Mouse (Mus musculus) hindbrain, embryonic 14.5 days (tissue): ENCODE measurements at regions not wholly inside any gene's neighbourhood (a gene's known extent, or its start where the extent isn't known, plus 50 kb on each side); places are given as distances from the start of the nearest gene placed in this dataset.

Source experiments
- ATAC-seq: fragments of 200-750 bp; cut with Nextera tagmentation; 2 replicates; pipeline ENCODE4 v1.8.0; 2017; ENCODE audit warnings: moderate number of reproducible peaks, mild to moderate bottlenecking, moderate TSS enrichment, moderate library complexity; ENCODE audit not compliant: low FRiP score
- DNase-seq: peaks from one replicate; pipeline ENCODE4 v3.0.0-alpha.2; 2015; ENCODE audit warnings: low spot score
- H3K27ac ChIP-seq: fragments of 300-500 bp; sonication (generic); 2 replicates; pipeline ENCODE4 v1.5.1; 2014; ENCODE audit warnings: mild to moderate bottlenecking, moderate library complexity
- H3K27me3 ChIP-seq: fragments of 300-500 bp; sonication (generic); 2 replicates; pipeline ENCODE4 v1.6.1; 2014; ENCODE audit warnings: mild to moderate bottlenecking, low read length, mixed read lengths; ENCODE audit not compliant: control insufficient read depth, insufficient read depth
- H3K36me3 ChIP-seq: fragments of 300-500 bp; sonication (generic); replicated peaks from 2 replicates; pipeline ENCODE4 v1.6.1; 2014; ENCODE audit not compliant: control insufficient read depth, insufficient read depth
- H3K4me1 ChIP-seq: fragments of 300-500 bp; sonication (generic); replicated peaks from 2 replicates; pipeline ENCODE4 v1.6.1; 2014; ENCODE audit warnings: antibody characterized with exemption, low read length, mixed read lengths; ENCODE audit not compliant: control insufficient read depth, insufficient read depth
- H3K4me2 ChIP-seq: fragments of 300-500 bp; sonication (generic); replicated peaks from 2 replicates; pipeline ENCODE4 v1.6.1; 2014; ENCODE audit warnings: mild to moderate bottlenecking, moderate library complexity
- H3K4me3 ChIP-seq: fragments of 300-500 bp; sonication (generic); replicated peaks from 2 replicates; pipeline ENCODE4 v1.5.1; 2014; ENCODE audit warnings: mild to moderate bottlenecking, low read length
- H3K9ac ChIP-seq: fragments of 300-500 bp; sonication (generic); 2 replicates; pipeline ENCODE4 v1.6.1; 2014
- H3K9me3 ChIP-seq: fragments of 300-500 bp; sonication (generic); 2 replicates; pipeline ENCODE4 v1.6.1; 2016; ENCODE audit warnings: low read length; ENCODE audit not compliant: control insufficient read depth
- WGBS: fragments of 180-500 bp; shearing (Covaris S2); extraction: QIAGEN DNeasy Blood & Tissue Kit; methylation state at CpG from one replicate; pipeline ENCODE4 v1.1.7; 2014; 5-methylcytosine and 5-hydroxymethylcytosine counted together

DNA sequence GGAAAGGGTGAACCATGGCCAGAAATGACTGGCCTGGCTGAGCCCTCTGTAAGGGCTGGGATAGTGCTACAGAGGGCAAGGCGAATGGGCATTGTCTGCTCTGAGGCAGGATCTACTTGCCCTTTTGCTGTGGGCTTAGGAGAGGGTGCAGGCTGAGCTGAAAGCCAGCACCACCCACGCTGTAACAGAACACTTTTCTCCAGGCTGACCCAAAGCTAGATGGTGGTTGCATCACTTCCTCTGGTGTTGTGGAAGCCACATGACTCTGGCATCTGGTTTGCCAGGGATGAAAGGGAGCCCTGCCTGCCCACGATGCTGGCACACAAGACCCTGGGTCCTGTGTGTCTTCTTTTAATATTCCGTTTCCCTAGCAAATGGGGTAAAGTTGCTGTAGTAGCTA is 198.0 kb upstream of the Klf4 start:
- WGBS, result 87% methylated on average over 4 of the region's 4 CpGs
- no peak for ATAC-seq

GRCm38 (mm10) chr4:55727178-55727577 is 194.9 kb upstream of the Klf4 start:
- WGBS, result 86% methylated on average over 2 of the region's 2 CpGs
- ATAC-seq (no peak), DNase-seq (no peak)
- no peaks in the 10 kb centered on the region for H3K27me3 ChIP-seq
- H3K4me3 ChIP-seq, result no peak overlapping the region
- H3K9ac ChIP-seq, result no peak overlapping the region
- H3K27ac ChIP-seq, result no peak overlapping the region
- H3K4me2 ChIP-seq, result no peak overlapping the region
- no peaks in the 10 kb centered on the region for H3K9me3 ChIP-seq
- no peaks in the 10 kb centered on the region for H3K36me3 ChIP-seq
- H3K4me1 ChIP-seq, result peaks cover under 1% of the 10 kb centered on the region; the same call in 1 of the 2 replicates

More for the DNA sequence above, 198.0 kb upstream of the Klf4 start:
- no peaks in the 10 kb centered on the region; the same call in 1 of the 2 replicates for H3K4me1 ChIP-seq
- no peak overlapping the region for H3K27ac ChIP-seq
- no peak for DNase-seq
- H3K9ac ChIP-seq, result no peak overlapping the region
- no peaks in the 10 kb centered on the region for H3K36me3 ChIP-seq
- H3K9me3 ChIP-seq, result no peaks in the 10 kb centered on the region
- no peak overlapping the region for H3K4me3 ChIP-seq
- H3K27me3 ChIP-seq, result no peaks in the 10 kb centered on the region
- no peak overlapping the region for H3K4me2 ChIP-seq

DNA sequence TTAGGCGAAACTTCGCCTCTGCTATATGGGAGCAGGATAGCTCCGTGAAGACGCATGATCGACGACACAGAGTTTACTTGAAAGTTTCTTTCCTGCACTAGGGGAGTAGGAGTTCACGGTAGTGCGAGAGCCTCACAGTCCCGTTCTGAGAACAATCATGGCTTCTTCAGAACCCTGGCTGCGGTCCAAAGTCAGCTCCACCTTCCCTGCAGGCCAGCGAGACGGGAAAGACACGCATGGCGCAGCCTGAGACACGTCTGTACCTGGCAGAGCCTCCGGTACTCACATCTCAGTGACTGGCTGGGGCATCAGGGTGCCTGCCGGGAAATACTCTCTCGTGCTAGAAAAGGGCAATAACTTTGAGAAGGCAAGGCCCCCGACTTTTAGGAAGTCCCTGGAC is 193.8 kb upstream of the Klf4 start:
- Histone ChIP-seq H3K4me3 (no peak overlapping the region), H3K4me1 (peaks cover 3% of the 10 kb centered on the region; the same call in 1 of the 2 replicates), H3K9me3 (no peaks in the 10 kb centered on the region), H3K27ac (no peak overlapping the region), H3K9ac (no peak overlapping the region), H3K4me2 (no peak overlapping the region), H3K27me3 (no peaks in the 10 kb centered on the region), H3K36me3 (no peaks in the 10 kb centered on the region)
- 81% methylated on average over 19 of the region's 19 CpGs for WGBS
- DNase-seq (no peak), ATAC-seq (no peak)

GRCm38 (mm10) chr4:55724286-55724685 is 192.0 kb upstream of the Klf4 start:
- no peak overlapping the region for H3K4me3 ChIP-seq
- peaks cover 3% of the 10 kb centered on the region; the same call in 1 of the 2 replicates for H3K4me1 ChIP-seq
- DNase-seq, result no peak
- no peak overlapping the region for H3K4me2 ChIP-seq
- no peak overlapping the region for H3K27ac ChIP-seq
- H3K9ac ChIP-seq, result no peak overlapping the region
- ATAC-seq, result no peak
- WGBS, result 86% methylated on average over 1 of the region's 1 CpGs
- H3K36me3 ChIP-seq, result no peaks in the 10 kb centered on the region
- no peaks in the 10 kb centered on the region for H3K27me3 ChIP-seq
- H3K9me3 ChIP-seq, result no peaks in the 10 kb centered on the region

GRCm38 (mm10) chr4:55723124-55723523 is 190.9 kb upstream of the Klf4 start:
- 44% methylated on average over 1 of the region's 1 CpGs for WGBS
- no peak overlapping the region for H3K27ac ChIP-seq
- H3K4me1 ChIP-seq, result peaks cover 3% of the 10 kb centered on the region; the same call in 1 of the 2 replicates
- DNase-seq, result peak; percentile 61
- peak; percentile 74; the same call in 1 of the 2 replicates for ATAC-seq
- H3K36me3 ChIP-seq, result no peaks in the 10 kb centered on the region
- no peaks in the 10 kb centered on the region for H3K27me3 ChIP-seq
- no peak overlapping the region for H3K9ac ChIP-seq
- no peaks in the 10 kb centered on the region for H3K9me3 ChIP-seq
- no peak overlapping the region for H3K4me3 ChIP-seq
- H3K4me2 ChIP-seq, result no peak overlapping the region

GRCm38 (mm10) chr4:55722388-55722787 is 190.1 kb upstream of the Klf4 start:
- WGBS, result 68% methylated on average over 8 of the region's 8 CpGs
- H3K27me3 ChIP-seq, result no peaks in the 10 kb centered on the region
- no peak for ATAC-seq

GRCm38 (mm10) chr4:55721834-55722233 is 189.6 kb upstream of the Klf4 start:
- Histone ChIP-seq H3K27ac (no peak overlapping the region), H3K27me3 (no peaks in the 10 kb centered on the region), H3K4me2 (no peak overlapping the region), H3K4me3 (no peak overlapping the region), H3K9ac (no peak overlapping the region), H3K4me1 (peaks cover 3% of the 10 kb centered on the region; the same call in 1 of the 2 replicates), H3K36me3 (no peaks in the 10 kb centered on the region), H3K9me3 (no peaks in the 10 kb centered on the region)
- ATAC-seq, result peak; percentile 49; the same call in 1 of the 2 replicates
- 72% methylated on average over 2 of the region's 2 CpGs for WGBS
- DNase-seq, result no peak

More at GRCm38 (mm10) chr4:55722388-55722787, 190.1 kb upstream of the Klf4 start:
- Histone ChIP-seq H3K27ac (no peak overlapping the region), H3K9me3 (no peaks in the 10 kb centered on the region), H3K4me1 (peaks cover 3% of the 10 kb centered on the region; the same call in 1 of the 2 replicates), H3K4me2 (no peak overlapping the region), H3K4me3 (no peak overlapping the region), H3K9ac (no peak overlapping the region), H3K36me3 (no peaks in the 10 kb centered on the region)
- DNase-seq, result no peak

GRCm38 (mm10) chr4:55718438-55718837 is 186.2 kb upstream of the Klf4 start:
- no peaks in the 10 kb centered on the region for H3K36me3 ChIP-seq
- WGBS, result 80% methylated on average over 4 of the region's 4 CpGs
- no peaks in the 10 kb centered on the region for H3K27me3 ChIP-seq
- H3K4me2 ChIP-seq, result no peak overlapping the region
- H3K9me3 ChIP-seq, result no peaks in the 10 kb centered on the region
- ATAC-seq, result no peak
- H3K4me1 ChIP-seq, result peaks cover 3% of the 10 kb centered on the region; the same call in 1 of the 2 replicates
- no peak overlapping the region for H3K4me3 ChIP-seq
- DNase-seq, result no peak
- H3K27ac ChIP-seq, result no peak overlapping the region
- H3K9ac ChIP-seq, result no peak overlapping the region

GRCm38 (mm10) chr4:55716161-55716651 is 183.9 kb upstream of the Klf4 start:
- WGBS, result 74% methylated on average over 5 of the region's 5 CpGs
- Histone ChIP-seq H3K27ac (no peak overlapping the region), H3K27me3 (no peaks in the 10 kb centered on the region), H3K36me3 (no peaks in the 10 kb centered on the region), H3K4me3 (no peak overlapping the region), H3K4me2 (no peak overlapping the region), H3K4me1 (no peaks in the 10 kb centered on the region), H3K9ac (no peak overlapping the region), H3K9me3 (no peaks in the 10 kb centered on the region)
- ATAC-seq, result no peak
- peak; percentile 50 for DNase-seq
